Mouse (Mus musculus): ENCODE results near the gene Ncam2. TPM values are rescaled to one million over a fixed set of nuclear protein-coding genes. Genes with fewer than 3 reads are reported as not detected.

Gene Ncam2
- polyA plus RNA-seq (2015; fragmentation: Nextera tagmentation; extraction: Ambion mirVana), result 7.0 and 13.1 TPM in 2 replicates

GRCm38 (mm10) chr16:81200201-81201071 lies at the start of gene Ncam2:
Gene Ncam2, plus strand, starts transcription at chr16:81200697.

